Mouse (Mus musculus) forebrain, postnatal 0 days (tissue): ENCODE results near the gene Cdr1. TPM values are rescaled to one million over a fixed set of nuclear protein-coding genes. Genes with fewer than 3 reads are reported as not detected.

Source experiments
- ATAC-seq: fragments of 200-750 bp; cut with Nextera tagmentation; 2 replicates; pipeline ENCODE4 v1.8.0; 2017; ENCODE audit warnings: mild to moderate bottlenecking, moderate library complexity
- DNase-seq: peaks from one replicate; pipeline ENCODE4 v3.0.0-alpha.2; 2015
- H3K27ac ChIP-seq: fragments of 300-500 bp; sonication (generic); 2 replicates; pipeline ENCODE4 v1.5.1; 2014; ENCODE audit warnings: low read depth, mild to moderate bottlenecking, antibody characterized with exemption, low read length, moderate library complexity, mixed read lengths
- H3K27me3 ChIP-seq: fragments of 300-500 bp; sonication (generic); 2 replicates; pipeline ENCODE4 v1.6.1; 2014; ENCODE audit warnings: mild to moderate bottlenecking, low read length, mixed read lengths; ENCODE audit not compliant: insufficient read depth
- H3K36me3 ChIP-seq: fragments of 300-500 bp; sonication (generic); 2 replicates; pipeline ENCODE4 v1.6.1; 2014; ENCODE audit warnings: mild to moderate bottlenecking, moderate library complexity; ENCODE audit not compliant: insufficient read depth
- H3K4me1 ChIP-seq: fragments of 300-500 bp; sonication (generic); 2 replicates; pipeline ENCODE4 v1.6.1; 2014; ENCODE audit warnings: antibody characterized with exemption; ENCODE audit not compliant: insufficient read depth
- H3K4me2 ChIP-seq: fragments of 300-500 bp; sonication (generic); 2 replicates; pipeline ENCODE4 v1.6.1; 2014; ENCODE audit warnings: low read depth, mild to moderate bottlenecking, moderate library complexity
- H3K4me3 ChIP-seq: fragments of 300-500 bp; sonication (generic); 2 replicates; pipeline ENCODE4 v1.5.1; 2014; ENCODE audit warnings: low read depth, low read length, mixed read lengths
- H3K9ac ChIP-seq: fragments of 300-500 bp; sonication (generic); 2 replicates; pipeline ENCODE4 v1.6.1; 2014; ENCODE audit warnings: mild to moderate bottlenecking
- H3K9me3 ChIP-seq: fragments of 300-500 bp; sonication (generic); 2 replicates; pipeline ENCODE4 v1.6.1; 2016; ENCODE audit warnings: low read length
- CTCF ChIP-seq: sonication (generic); IDR thresholded peaks from 2 replicates; pipeline ENCODE4 v1.5.1; 2016; ENCODE audit warnings: antibody characterized with exemption, control low read depth, low read depth
- WGBS: fragments of 180-500 bp; shearing (Covaris S2); extraction: QIAGEN DNeasy Blood & Tissue Kit; methylation state at CpG from one replicate; pipeline ENCODE4 v1.1.7; 2014; 5-methylcytosine and 5-hydroxymethylcytosine counted together
- microRNA-seq, 2 experiments: library from miRNA; unstranded; fragments of <30 nt; microRNA quantifications; one replicate each; pipeline ENCODE4; 2016
- polyA plus RNA-seq: library from polyadenylated mRNA; unstranded; fragments of >200 nt; fragmentation: Nextera tagmentation; extraction: Ambion mirVana; gene quantifications from 2 replicates; pipeline ENCODE4 v1.2.1, GENCODE M21; 2015
- total RNA-seq: library from RNA; depleted of rRNA; stranded (reverse); fragments of >200 nt; gene quantifications from 2 replicates; pipeline ENCODE4 v1.2.3, GENCODE M21; 2014

Cdr1 gene
- total and polyA plus RNA-seq, 2 experiments from 2014 or later = 0.34 TPM; not detected in 1

GRCm38 (mm10) chrX:61145416-61145815 lies 39.9 kb downstream of the Cdr1 start:
- Histone ChIP-seq H3K27ac (no peak overlapping the region), H3K4me1 (no peaks in the 10 kb centered on the region), H3K9ac (no peak overlapping the region), H3K27me3 (no peaks in the 10 kb centered on the region), H3K4me2 (no peak overlapping the region), H3K36me3 (no peaks in the 10 kb centered on the region), H3K9me3 (no peaks in the 10 kb centered on the region), H3K4me3 (no peak overlapping the region)
- no peak for DNase-seq
- 75% methylated on average over 2 of the region's 2 CpGs for WGBS
- no peak for TF ChIP-seq CTCF
- ATAC-seq = no peak

- DNase-seq (no peak), ATAC-seq (no peak)
Measured at GRCm38 (mm10) chrX:61134592-61134991, 50.8 kb downstream of the Cdr1 start.

More at GRCm38 (mm10) chrX:61134592-61134991, 50.8 kb downstream of the Cdr1 start:
- TF ChIP-seq CTCF = peak; percentile 44
- no peaks in the 10 kb centered on the region for H3K36me3 ChIP-seq
- H3K9me3 ChIP-seq = no peaks in the 10 kb centered on the region
- no peak overlapping the region for H3K9ac ChIP-seq
- no peak overlapping the region for H3K27ac ChIP-seq
- H3K27me3 ChIP-seq = no peaks in the 10 kb centered on the region
- no peak overlapping the region for H3K4me3 ChIP-seq
- H3K4me2 ChIP-seq = no peak overlapping the region
- no peaks in the 10 kb centered on the region for H3K4me1 ChIP-seq
- 71% methylated on average over 4 of the region's 4 CpGs for WGBS

Small RNA genes within 50 kb of the gene (microRNA-seq; reads per million reads assigned to microRNA genes)
- 0 reads per million in 2 experiments for gene Gm24396
